Mouse (Mus musculus) erythroblast, adult 5-6 weeks (primary cell): ENCODE measurements around the gene G430095P16Rik. TPM values are rescaled to one million over a fixed set of nuclear protein-coding genes. Genes with fewer than 3 reads are reported as not detected.
A peak's percentile ranks its signal among the peaks of the same experiment; 100 is the strongest.

Source experiments
- ATAC-seq: replicated peaks from 2 replicates; pipeline ENCODE4 v1.8.0; 2016; ENCODE audit warnings: moderate number of reproducible peaks, mild to moderate bottlenecking, moderate TSS enrichment, inconsistent platforms; ENCODE audit not compliant: poor library complexity, low FRiP score, severe bottlenecking
- total RNA-seq, 2 experiments: library from RNA; stranded (forward) in 1 of 2; stranded (reverse) in 1 of 2; fragments of 150-400 nt in 1 of 2; fragments of 200-764, 138-1000 nt in 1 of 2; gene quantifications; 2 replicates each; pipeline versions ENCODE4 v1.2.3 to v1.2.4; 2015 to 2017; ENCODE audit warnings: low replicate concordance in 2 of 2

The G430095P16Rik gene
- total RNA-seq (2015; ENCODE audit: low replicate concordance) (7.9 and 18.1 TPM in 2 replicates), total RNA-seq (2017; ENCODE audit: low replicate concordance) (3.6 and 12.9 TPM in 2 replicates)

GRCm38 (mm10) chr8:84722850-84723570, at the start of gene G430095P16Rik:
Gene G430095P16Rik (plus strand): TSS chr8:84723007.
- peak; percentile 81 for ATAC-seq

GRCm38 (mm10) chr8:84677305-84677704, 45.5 kb upstream of the G430095P16Rik start:
- 0 out of 2 replicates have a peak, but pooled peaks have one; percentile 16 for ATAC-seq

GRCm38 (mm10) chr8:84681476-84681875, 41.3 kb upstream of the G430095P16Rik start:
- no peak for ATAC-seq

- no peak for ATAC-seq
Observed at GRCm38 (mm10) chr8:84682257-84682656, 40.5 kb upstream of the G430095P16Rik start.

GRCm38 (mm10) chr8:84684537-84684936, 38.3 kb upstream of the G430095P16Rik start:
- no peak for ATAC-seq

GRCm38 (mm10) chr8:84686191-84687002, 36.4 kb upstream of the G430095P16Rik start, which contains the start of gene Trmt1:
Gene Trmt1 (plus strand): TSS chr8:84686307.
- ATAC-seq = peak; percentile 55

GRCm38 (mm10) chr8:84687003-84687704, 35.7 kb upstream of the G430095P16Rik start:
- ATAC-seq = no peak

- ATAC-seq = peak; percentile 82
Observed at GRCm38 (mm10) chr8:84687705-84688100, 35.1 kb upstream of the G430095P16Rik start, which contains the start of gene Nacc1. Gene Nacc1 (minus strand): TSS chr8:84687862.

GRCm38 (mm10) chr8:84689091-84689915, 33.5 kb upstream of the G430095P16Rik start:
- ATAC-seq = peak; percentile 82

- no peak for ATAC-seq
Observed at GRCm38 (mm10) chr8:84693332-84693731, 29.5 kb upstream of the G430095P16Rik start.

- no peak for ATAC-seq
Observed at GRCm38 (mm10) chr8:84695140-84695539, 27.7 kb upstream of the G430095P16Rik start.

- no peak for ATAC-seq
Observed at GRCm38 (mm10) chr8:84697166-84698130, 25.4 kb upstream of the G430095P16Rik start.

- no peak for ATAC-seq
Observed at GRCm38 (mm10) chr8:84698288-84698687, 24.5 kb upstream of the G430095P16Rik start.

- ATAC-seq = no peak
Observed at GRCm38 (mm10) chr8:84698929-84699401, 23.8 kb upstream of the G430095P16Rik start.

GRCm38 (mm10) chr8:84699861-84700322, 22.9 kb upstream of the G430095P16Rik start:
- peak; percentile 38 for ATAC-seq

- no peak for ATAC-seq
Observed at GRCm38 (mm10) chr8:84700526-84700925, 22.3 kb upstream of the G430095P16Rik start.

GRCm38 (mm10) chr8:84700941-84701911, 21.6 kb upstream of the G430095P16Rik start, which contains the start of gene Lyl1:
Gene Lyl1 (plus strand): TSS chr8:84701457.
- ATAC-seq = peak; percentile 68
